Mouse (Mus musculus): ENCODE measurements around the gene Cpsf4.
"Not testable (repeated sequence)": the region's sequence is repeated elsewhere in the genome, so short reads cannot be mapped to it uniquely, and the experiment has no call there.

The Cpsf4 gene

GRCm38 (mm10) chr5:145166536-145167305 is at the start of gene Cpsf4, which contains the start of gene Ptcd1:
TSS of gene Cpsf4 (plus strand) at chr5:145167213.
TSS of gene Ptcd1 (minus strand) at chr5:145167108.
- peak; percentile 99 for DNase-seq (ENCODE audit: low read depth, low spot score)

GRCm38 (mm10) chr5:145118005-145118404 is 49.0 kb upstream of the Cpsf4 start:
- no peak for DNase-seq (ENCODE audit: low read depth, low spot score)

DNA sequence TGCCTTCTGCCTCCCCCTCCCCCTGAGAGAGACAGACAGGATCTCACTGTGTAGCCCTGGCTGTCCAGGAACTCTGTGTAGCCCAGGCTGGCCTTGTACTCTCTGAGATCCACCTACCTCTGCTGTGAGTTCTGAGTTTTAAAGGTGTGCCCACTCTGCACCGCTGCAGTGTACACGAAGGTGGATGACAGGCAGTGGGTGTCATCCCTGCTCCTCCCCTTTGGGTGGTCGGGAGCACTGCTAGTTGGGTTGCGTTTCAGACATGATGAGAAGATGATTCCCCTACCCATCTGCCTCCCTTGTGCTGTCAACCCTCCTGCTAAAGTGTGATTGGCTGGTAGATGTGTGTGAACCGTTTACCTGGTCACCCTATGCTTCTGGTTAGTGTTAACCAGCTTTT is 48.6 kb upstream of the Cpsf4 start:
- no peak for DNase-seq (ENCODE audit: low read depth, low spot score)

DNA sequence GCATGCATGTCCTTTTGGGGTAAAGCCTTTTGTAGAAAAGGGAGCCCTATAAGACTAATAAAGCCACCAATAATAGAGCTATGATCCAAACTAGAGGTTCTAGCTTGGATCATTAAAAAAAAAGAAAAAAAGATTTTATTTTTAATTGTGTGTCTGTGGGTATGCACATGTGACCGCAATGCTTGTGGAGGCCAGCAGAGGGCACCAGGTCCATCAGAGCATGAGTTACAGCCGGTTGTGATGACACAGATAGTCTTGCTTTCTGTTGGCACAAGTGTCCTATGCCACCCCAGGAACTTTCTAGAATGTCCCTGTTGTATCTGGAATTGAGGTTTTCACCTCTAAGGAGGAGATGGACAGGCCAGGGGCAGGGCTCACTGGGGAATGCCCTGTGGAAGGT is 47.6 kb upstream of the Cpsf4 start:
- DNase-seq (ENCODE audit: low read depth, low spot score), result peak; percentile 73

GRCm38 (mm10) chr5:145120921-145121320 is 46.1 kb upstream of the Cpsf4 start:
- no peak for DNase-seq (ENCODE audit: low read depth, low spot score)

DNA sequence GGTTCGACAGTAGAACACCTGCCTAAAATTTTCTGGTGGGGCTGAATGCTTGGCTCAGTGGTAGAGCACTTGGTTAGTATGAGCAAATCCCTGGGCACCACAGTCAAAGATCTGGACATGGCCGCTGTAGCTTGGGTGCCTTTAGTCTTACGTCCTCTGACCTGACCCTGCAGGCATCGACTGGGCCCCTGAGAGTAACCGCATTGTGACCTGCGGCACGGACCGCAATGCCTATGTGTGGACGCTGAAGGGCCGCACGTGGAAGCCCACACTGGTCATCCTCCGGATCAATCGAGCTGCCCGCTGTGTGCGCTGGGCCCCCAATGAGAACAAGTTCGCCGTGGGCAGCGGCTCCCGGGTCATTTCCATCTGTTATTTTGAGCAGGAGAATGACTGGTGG is 43.6 kb upstream of the Cpsf4 start:
- no peak for DNase-seq (ENCODE audit: low read depth, low spot score)

- DNase-seq (ENCODE audit: low read depth, low spot score), result no peak
Observed at GRCm38 (mm10) chr5:145126580-145126979, 40.4 kb upstream of the Cpsf4 start.

DNA sequence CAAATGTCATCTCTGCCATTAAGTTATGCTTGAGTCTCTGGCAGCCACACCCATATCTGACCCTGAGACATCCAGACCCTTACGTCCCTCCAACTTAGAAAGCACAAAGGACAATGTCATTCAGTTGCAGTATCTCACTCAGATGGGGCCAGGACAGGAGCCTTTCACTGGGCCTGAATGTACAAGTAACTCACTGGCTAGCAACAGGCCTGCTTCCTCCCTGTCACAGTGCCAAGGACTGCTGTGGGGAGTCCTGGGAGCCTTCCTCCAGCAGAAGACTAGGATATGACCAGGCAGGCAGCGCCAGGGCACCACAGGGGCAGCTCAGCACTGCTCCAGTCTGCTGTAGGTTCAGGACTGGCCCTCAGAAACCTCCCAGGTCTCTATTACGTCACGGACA is 37.9 kb upstream of the Cpsf4 start:
- DNase-seq (ENCODE audit: low read depth, low spot score), result no peak

DNA sequence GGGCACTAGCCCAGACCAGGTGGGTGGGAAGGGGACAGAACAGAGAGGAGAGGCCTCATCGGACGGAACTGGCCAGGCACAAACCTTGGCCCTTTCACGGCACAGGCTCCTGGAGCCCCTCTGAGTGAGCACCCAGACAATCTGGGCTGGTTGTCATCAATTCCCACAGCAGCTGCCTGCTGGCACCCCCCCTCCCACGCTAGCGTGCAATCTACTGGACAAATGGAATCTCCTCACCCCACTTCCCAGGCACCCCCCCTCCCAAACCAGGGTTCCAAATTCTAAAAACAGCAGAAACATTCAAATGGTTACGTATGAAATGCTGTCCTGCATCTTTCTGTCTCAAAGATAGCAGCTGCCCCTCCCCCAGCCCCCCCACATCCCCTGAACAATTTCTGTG is 37.2 kb upstream of the Cpsf4 start:
- not testable (repeated sequence) for DNase-seq (ENCODE audit: low read depth, low spot score)

- no peak for DNase-seq (ENCODE audit: low read depth, low spot score)
Observed at GRCm38 (mm10) chr5:145130191-145130590, 36.8 kb upstream of the Cpsf4 start.

GRCm38 (mm10) chr5:145130995-145131394 is 36.0 kb upstream of the Cpsf4 start:
- DNase-seq (ENCODE audit: low read depth, low spot score), result no peak

DNA sequence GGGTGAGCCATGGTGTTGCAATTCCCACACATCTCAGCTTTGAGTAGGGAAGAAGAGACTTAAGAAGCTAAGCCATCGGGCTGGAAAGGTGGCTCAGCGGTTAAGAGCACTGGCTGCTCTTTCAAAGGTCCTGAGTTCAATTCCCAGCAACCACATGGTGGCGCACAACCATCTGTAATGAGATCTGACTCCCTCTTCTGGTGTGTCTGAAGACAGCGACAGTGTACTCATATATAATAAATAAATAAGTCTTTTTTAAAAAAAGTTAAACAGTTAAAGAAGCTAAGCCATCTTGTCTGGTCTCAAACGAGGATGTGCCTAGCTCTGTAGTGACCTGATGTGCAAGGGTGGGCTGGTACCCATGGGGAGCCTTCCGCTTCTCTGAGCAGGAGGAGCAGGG is 33.7 kb upstream of the Cpsf4 start:
- not testable (repeated sequence) for DNase-seq (ENCODE audit: low read depth, low spot score)

DNA sequence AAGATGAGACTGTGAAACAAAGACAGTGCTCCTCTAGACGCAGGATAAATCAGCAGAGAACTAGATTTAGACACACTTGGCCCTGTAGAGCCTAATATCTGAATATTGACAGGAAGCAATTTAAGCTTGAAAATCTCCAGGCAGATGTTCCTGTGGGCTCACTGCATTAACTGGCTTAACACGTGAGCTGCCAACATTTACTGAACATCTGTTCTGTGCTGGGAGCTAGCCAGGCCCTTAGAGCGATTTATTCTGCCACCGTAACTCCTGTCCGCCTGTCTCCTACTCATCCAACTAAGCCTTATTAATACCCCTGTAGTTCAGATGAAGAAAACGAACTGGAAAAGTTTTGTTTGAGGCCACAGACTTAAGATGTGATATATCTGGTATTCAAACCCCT is 28.2 kb upstream of the Cpsf4 start:
- DNase-seq (ENCODE audit: low read depth, low spot score), result no peak

DNA sequence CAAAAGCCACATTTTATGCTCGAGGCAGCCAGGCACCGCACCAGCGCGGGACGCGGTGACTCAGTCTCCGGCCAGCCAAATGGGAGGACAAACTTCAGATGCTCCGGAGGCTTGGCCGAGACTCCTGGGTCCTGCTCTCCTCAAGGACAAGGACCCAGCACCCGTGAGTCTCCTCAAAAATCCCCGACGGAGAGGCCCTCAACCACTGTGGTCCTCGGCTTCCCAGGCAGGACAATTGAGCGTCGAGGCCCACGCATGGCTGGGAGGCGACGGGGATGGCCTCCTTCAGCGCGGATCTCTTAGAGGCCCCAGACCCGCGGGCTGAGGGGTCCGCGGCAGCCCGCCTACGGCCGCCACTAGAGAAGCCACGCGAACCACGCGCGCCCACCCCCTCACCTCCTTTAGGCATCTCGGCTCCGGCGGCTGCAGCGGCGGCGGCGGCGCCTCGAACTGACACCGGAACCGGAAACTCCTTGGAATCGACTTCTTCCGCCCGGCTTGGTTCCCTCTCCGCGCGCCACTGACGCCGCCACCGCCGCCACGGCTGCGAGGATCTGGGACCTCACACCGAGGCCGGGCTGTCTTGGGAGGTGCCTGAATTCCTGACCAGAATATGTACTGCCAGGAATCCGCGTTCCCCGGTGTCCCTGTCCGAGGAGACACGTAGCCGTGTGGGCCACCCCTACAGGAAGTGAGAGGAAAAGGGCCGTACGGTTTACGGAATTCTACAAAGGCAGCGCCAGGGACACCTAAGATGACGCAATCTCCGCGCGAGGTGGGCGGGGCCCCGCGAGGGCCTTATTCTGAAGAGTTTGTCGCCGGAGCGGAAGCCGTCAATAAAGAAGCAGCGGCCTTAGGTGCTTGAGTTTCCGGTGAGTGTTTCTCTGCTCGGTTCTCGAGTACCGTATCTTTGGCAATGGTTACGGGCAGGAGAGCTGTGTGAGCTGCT is 27.2 kb upstream of the Cpsf4 start, which contains the start of the genes Pdap1 and Bud31:
Gene Pdap1, minus strand, starts transcription at position 668 of the 949 bp plus-strand sequence.
Gene Bud31, plus strand, starts transcription at position 792 of the 949 bp plus-strand sequence.
- peak; percentile 97 for DNase-seq (ENCODE audit: low read depth, low spot score)

GRCm38 (mm10) chr5:145140611-145141010 is 26.4 kb upstream of the Cpsf4 start:
- no peak for DNase-seq (ENCODE audit: low read depth, low spot score)

DNA sequence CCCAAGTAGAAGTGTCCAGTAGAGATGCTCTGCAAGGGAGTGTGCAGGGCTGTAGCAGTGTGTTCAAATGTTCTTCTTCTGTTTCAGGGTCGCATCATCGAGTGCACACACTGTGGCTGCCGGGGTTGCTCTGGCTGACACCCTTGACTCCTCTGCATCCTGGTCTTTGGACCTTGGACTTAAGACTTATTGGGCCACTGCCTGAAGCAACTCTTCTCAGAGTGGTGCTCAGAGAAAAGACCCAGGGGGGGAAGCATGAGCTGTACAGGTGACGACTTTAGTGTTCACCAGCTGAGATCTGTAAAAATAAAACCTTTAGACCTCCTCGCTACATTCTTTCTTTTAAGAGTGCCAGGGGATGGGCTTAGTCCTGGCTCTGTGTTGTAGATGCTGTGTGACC is 19.3 kb upstream of the Cpsf4 start:
- DNase-seq (ENCODE audit: low read depth, low spot score), result no peak

DNA sequence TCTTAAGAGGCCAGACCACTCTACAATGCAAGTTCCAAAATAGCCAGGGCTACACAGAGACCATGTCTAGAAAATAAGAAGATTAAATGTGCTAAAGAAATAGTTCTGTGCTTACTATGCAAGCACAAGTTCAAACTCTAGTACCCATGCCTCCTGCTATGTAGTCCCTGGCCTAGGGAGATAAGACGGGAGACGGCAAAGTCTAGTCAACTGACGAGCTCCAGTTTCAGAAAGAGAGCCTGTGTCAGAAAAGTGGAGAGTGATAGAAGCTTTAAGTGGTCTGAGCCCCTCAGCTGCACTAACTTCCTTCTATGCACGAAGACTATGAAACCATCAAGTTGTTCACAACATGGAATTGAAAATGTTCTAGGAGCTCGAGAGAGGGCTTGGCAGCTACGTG is 17.7 kb upstream of the Cpsf4 start:
- DNase-seq (ENCODE audit: low read depth, low spot score), result no peak

GRCm38 (mm10) chr5:145152690-145153089 is 14.3 kb upstream of the Cpsf4 start:
- no peak for DNase-seq (ENCODE audit: low read depth, low spot score)

DNA sequence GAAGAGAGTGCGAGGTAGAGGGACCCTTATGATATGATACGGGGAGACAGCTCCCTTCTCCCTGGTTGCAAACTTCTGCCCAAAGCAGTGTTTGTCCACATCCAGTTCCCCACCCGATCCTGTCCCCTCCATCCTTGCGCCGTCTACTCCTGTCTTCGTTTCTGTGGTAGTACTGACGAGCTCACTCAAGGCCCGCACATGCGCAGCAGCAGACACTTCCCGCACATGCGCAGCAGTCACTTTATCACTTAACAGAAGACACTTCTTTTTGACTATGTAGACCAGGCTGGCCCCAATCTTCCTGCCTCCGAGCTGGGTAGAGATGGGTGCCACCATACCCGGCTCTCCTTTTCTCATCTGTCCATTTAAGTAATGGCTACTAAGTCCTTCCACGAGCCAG is 5.7 kb upstream of the Cpsf4 start:
- no peak for DNase-seq (ENCODE audit: low read depth, low spot score)

GRCm38 (mm10) chr5:145164710-145165109 is 2.3 kb upstream of the Cpsf4 start:
- no peak for DNase-seq (ENCODE audit: low read depth, low spot score)

DNA sequence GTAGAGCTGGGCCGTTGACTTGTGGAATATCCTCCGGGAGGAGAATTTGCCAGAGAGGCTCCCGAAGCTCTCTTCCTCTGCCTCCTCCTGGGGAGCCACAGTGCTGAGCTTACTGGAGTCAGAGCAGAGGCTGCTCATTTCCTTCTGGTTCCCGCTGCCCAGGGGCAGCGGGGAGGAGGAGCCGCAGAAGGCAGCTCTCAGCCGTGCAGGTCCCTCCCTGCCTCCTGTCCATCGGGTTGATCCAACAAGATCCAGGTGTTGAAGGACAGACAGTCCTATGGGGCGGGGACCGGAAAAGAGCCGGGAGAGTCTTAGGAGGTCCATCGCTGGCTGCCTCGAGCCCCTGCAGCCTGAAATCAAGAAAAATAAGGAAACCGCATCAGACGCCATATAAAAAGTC is 1.8 kb upstream of the Cpsf4 start:
- no peak for DNase-seq (ENCODE audit: low read depth, low spot score)

DNA sequence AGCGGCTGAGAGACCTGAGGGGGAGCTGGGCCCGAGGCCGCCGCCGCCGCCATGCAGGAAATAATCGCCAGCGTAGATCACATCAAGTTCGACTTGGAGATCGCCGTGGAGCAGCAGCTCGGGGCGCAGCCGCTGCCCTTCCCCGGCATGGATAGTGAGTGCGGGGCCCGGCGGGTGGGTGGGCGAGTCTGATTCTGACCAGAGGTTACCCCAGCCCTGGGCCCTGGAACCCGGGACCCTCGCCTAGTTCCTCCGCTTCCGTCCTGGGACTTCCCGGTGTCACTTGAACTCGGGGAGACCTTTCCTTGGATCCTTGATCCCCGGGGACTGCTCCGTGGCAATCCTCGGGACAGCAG is 271 bp downstream of the Cpsf4 start:
- DNase-seq (ENCODE audit: low read depth, low spot score), result no peak

Measured in CD4-positive, CD25-positive, alpha-beta regulatory T cell, adult 2 months (primary cell).